Mouse (Mus musculus): ENCODE data around the gene Snx11. TPM values are rescaled to one million over a fixed set of nuclear protein-coding genes. Genes with fewer than 3 reads are reported as not detected.

Snx11 gene
- polyA plus RNA-seq, 1 experiment from 2014 or later: 7.0 TPM

DNA sequence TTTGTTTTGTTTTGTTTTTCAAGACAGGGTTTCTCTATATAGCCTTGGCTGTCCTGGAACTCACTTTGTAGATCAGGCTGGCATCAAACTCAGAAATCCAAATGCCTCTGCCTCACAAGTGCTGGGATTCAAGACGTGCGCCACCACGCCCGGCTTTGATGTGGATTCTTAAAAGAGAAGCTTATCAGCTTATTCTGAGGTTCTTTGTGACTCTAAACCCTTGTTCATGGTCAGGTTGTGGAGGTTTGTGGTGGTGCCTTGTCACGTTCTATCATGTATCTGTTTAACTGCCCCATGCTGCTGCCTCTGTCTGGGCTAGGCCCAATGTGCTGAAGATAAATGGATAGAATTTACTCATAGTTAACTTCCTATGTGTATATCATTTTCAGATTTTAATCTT is 28.2 kb upstream of the Snx11 start:
- no peaks in the 10 kb centered on the region for H3K27me3 ChIP-seq (ENCODE audit: insufficient read depth, low read length)
- TF ChIP-seq EP300 (IDR thresholded peaks at IDR 0.05; ENCODE audit: low read depth) (no peak), CTCF (IDR thresholded peaks at IDR 0.05; ENCODE audit: low read depth) (no peak)
- no peaks in the 10 kb centered on the region for H3K4me1 ChIP-seq (ENCODE audit: insufficient read depth)
- WGBS (ENCODE audit: insufficient replicate concordance): 78% methylated on average over 5 of the region's 5 CpGs
- ATAC-seq (no peak), DNase-seq (no peak)
- peaks cover 73% of the 10 kb centered on the region for H3K36me3 ChIP-seq (replicated peaks; ENCODE audit: insufficient read depth, low read length)
- H3K4me2 ChIP-seq (ENCODE audit: low read depth, low read length): no peak overlapping the region
- H3K27ac ChIP-seq (ENCODE audit: low read depth): no peak overlapping the region
- no peak overlapping the region for H3K4me3 ChIP-seq (ENCODE audit: low read depth, low read length)
- no peak overlapping the region for H3K9ac ChIP-seq (replicated peaks)
- H3K9me3 ChIP-seq (ENCODE audit: low read length): no peaks in the 10 kb centered on the region

DNA sequence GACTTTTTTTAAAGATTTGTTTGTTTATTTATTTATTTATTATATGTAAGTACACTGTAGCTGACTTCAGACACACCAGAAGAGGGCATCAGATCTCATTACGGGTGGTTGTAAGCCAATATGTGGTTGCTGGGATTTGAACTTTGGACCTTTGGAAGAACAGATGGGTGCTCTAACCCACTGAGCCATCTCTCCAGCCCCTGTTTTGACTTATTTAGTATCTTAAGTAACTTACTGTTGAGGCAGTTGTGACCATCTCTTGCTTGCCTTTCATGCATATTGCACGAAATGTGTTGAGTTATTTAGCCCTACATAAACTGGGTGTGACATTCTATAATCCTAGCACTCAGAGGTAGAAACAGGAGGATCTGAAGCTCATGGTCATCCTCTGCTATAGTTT is 22.2 kb upstream of the Snx11 start:
- 84% methylated on average over 2 of the region's 2 CpGs for WGBS (ENCODE audit: insufficient replicate concordance)
- Histone ChIP-seq H3K9ac (replicated peaks) (no peak overlapping the region), H3K4me2 (ENCODE audit: low read depth, low read length) (no peak overlapping the region), H3K36me3 (replicated peaks; ENCODE audit: insufficient read depth, low read length) (peaks cover 43% of the 10 kb centered on the region), H3K4me1 (ENCODE audit: insufficient read depth) (peaks cover 4% of the 10 kb centered on the region; the same call in 1 of the 2 replicates), H3K4me3 (ENCODE audit: low read depth, low read length) (no peak overlapping the region), H3K27ac (ENCODE audit: low read depth) (no peak overlapping the region), H3K27me3 (ENCODE audit: insufficient read depth, low read length) (no peaks in the 10 kb centered on the region), H3K9me3 (ENCODE audit: low read length) (no peaks in the 10 kb centered on the region)
- DNase-seq (no peak), ATAC-seq (no peak)
- no peak for TF ChIP-seq CTCF (IDR thresholded peaks at IDR 0.05; ENCODE audit: low read depth)

DNA sequence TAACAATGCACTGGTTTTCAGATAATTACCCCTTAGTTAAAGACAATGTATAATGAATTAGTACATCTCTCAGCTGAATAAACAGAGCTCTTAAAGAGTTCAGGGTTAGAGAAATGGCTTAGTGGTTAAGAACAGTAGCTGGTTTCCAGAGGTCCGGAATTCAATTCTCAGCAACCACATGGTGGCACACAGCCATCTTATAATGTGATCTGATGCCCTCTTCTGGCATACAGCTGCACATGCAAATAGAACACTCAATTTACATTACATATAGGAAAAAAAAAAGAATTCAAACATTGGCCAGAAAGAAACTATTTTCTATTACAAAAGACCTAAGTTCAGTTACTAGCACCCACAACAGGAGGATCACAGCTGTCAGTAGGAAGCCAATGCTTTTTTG is 19.2 kb upstream of the Snx11 start:
- Histone ChIP-seq H3K9me3 (ENCODE audit: low read length) (no peaks in the 10 kb centered on the region), H3K4me2 (ENCODE audit: low read depth, low read length) (no peak overlapping the region), H3K4me1 (ENCODE audit: insufficient read depth) (peaks cover 4% of the 10 kb centered on the region; the same call in 1 of the 2 replicates), H3K4me3 (ENCODE audit: low read depth, low read length) (no peak overlapping the region), H3K9ac (replicated peaks) (no peak overlapping the region), H3K27ac (ENCODE audit: low read depth) (no peak overlapping the region), H3K27me3 (ENCODE audit: insufficient read depth, low read length) (no peaks in the 10 kb centered on the region), H3K36me3 (replicated peaks; ENCODE audit: insufficient read depth, low read length) (peaks cover 17% of the 10 kb centered on the region)
- TF ChIP-seq CTCF (IDR thresholded peaks at IDR 0.05; ENCODE audit: low read depth) (peak; percentile 56), EP300 (IDR thresholded peaks at IDR 0.05; ENCODE audit: low read depth) (no peak)
- WGBS (ENCODE audit: insufficient replicate concordance): 71% methylated on average over 1 of the region's 1 CpGs
- DNase-seq (no peak), ATAC-seq (no peak)

DNA sequence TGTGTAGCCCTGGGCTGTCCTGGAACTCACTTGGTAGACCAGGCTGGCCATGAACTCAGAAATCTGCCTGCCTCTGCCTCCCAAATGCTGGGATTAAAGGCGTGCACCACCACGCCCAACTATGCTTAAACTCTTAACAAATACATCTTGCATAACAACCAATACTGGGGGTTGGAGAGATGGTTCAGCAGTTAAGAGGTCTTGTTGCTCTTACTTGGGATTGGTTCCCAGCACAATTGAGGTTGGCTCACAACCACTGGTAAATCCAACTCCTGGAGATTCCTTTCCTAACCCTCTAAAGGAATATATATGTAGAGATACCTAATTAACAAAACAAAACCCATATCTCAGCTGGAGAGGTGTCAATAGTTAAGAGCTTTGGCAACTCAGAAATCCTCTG is 18.7 kb upstream of the Snx11 start:
- no peak overlapping the region for H3K27ac ChIP-seq (ENCODE audit: low read depth)
- peaks cover 13% of the 10 kb centered on the region for H3K36me3 ChIP-seq (replicated peaks; ENCODE audit: insufficient read depth, low read length)
- no peak overlapping the region for H3K9ac ChIP-seq (replicated peaks)
- ATAC-seq (no peak), DNase-seq (no peak)
- H3K9me3 ChIP-seq (ENCODE audit: low read length): no peaks in the 10 kb centered on the region
- H3K4me3 ChIP-seq (ENCODE audit: low read depth, low read length): no peak overlapping the region
- TF ChIP-seq EP300 (IDR thresholded peaks at IDR 0.05; ENCODE audit: low read depth): no peak
- TF ChIP-seq CTCF (IDR thresholded peaks at IDR 0.05; ENCODE audit: low read depth): no peak
- peaks cover 4% of the 10 kb centered on the region; the same call in 1 of the 2 replicates for H3K4me1 ChIP-seq (ENCODE audit: insufficient read depth)
- 80% methylated on average over 2 of the region's 2 CpGs for WGBS (ENCODE audit: insufficient replicate concordance)
- H3K27me3 ChIP-seq (ENCODE audit: insufficient read depth, low read length): no peaks in the 10 kb centered on the region
- no peak overlapping the region for H3K4me2 ChIP-seq (ENCODE audit: low read depth, low read length)

DNA sequence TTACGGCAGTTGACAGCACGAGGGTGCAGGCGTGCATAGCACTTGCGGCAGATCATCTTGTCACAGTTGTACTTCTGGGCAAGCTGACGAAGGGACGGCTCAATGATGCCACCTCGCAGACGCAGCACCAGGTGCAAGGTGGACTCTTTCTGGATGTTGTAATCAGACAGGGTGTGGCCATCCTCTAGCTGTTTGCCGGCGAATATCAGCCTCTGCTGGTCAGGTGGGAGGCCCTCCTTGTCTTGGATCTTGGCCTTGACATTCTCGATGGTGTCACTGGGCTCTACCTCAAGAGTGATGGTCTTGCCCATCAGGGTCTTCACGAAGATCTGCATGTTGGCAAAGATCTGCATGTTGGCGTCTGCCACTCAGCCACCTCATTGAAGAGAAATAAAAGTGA is 18.1 kb upstream of the Snx11 start:
- no peaks in the 10 kb centered on the region for H3K9me3 ChIP-seq (ENCODE audit: low read length)
- H3K36me3 ChIP-seq (replicated peaks; ENCODE audit: insufficient read depth, low read length): peaks cover 8% of the 10 kb centered on the region; the same call in 1 of the 2 replicates
- TF ChIP-seq CTCF (IDR thresholded peaks at IDR 0.05; ENCODE audit: low read depth) (no peak), EP300 (IDR thresholded peaks at IDR 0.05; ENCODE audit: low read depth) (no peak)
- no peak overlapping the region for H3K4me2 ChIP-seq (ENCODE audit: low read depth, low read length)
- ATAC-seq (no peak), DNase-seq (no peak)
- H3K4me1 ChIP-seq (ENCODE audit: insufficient read depth): peaks cover 7% of the 10 kb centered on the region; the same call in 1 of the 2 replicates
- WGBS (ENCODE audit: insufficient replicate concordance): 82% methylated on average over 13 of the region's 13 CpGs
- no peak overlapping the region for H3K27ac ChIP-seq (ENCODE audit: low read depth)
- no peaks in the 10 kb centered on the region for H3K27me3 ChIP-seq (ENCODE audit: insufficient read depth, low read length)
- H3K4me3 ChIP-seq (ENCODE audit: low read depth, low read length): no peak overlapping the region
- H3K9ac ChIP-seq (replicated peaks): no peak overlapping the region

DNA sequence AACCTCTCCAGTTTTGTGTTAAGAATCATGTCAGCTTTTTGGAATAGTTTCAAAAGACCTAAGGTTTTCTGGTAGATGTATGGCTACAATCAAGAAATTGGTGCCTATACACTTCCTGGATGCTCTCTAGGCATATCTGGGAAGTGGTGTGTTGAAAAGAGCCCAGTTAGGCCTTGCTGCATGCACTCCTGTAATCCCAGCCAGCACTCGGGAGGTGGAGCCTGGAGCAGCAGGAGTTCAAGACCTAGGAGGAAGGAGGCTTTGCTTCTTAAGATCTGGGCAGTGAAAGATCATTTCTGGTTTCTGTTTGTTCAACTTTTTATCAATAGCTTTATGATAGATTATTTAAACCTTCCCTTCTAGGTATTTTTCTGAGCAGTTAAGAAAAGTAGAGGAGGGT is 13.3 kb upstream of the Snx11 start:
- no peaks in the 10 kb centered on the region for H3K27me3 ChIP-seq (ENCODE audit: insufficient read depth, low read length)
- no peak overlapping the region for H3K27ac ChIP-seq (ENCODE audit: low read depth)
- 26% methylated on average over 1 of the region's 1 CpGs for WGBS (ENCODE audit: insufficient replicate concordance)
- H3K4me2 ChIP-seq (ENCODE audit: low read depth, low read length): peak overlapping the region; percentile 83
- ATAC-seq (no peak), DNase-seq (no peak)
- TF ChIP-seq CTCF (IDR thresholded peaks at IDR 0.05; ENCODE audit: low read depth): no peak
- TF ChIP-seq EP300 (IDR thresholded peaks at IDR 0.05; ENCODE audit: low read depth): no peak
- H3K9ac ChIP-seq (replicated peaks): no peak overlapping the region; the same call in 1 of the 2 replicates
- no peaks in the 10 kb centered on the region; the same call in 1 of the 2 replicates for H3K36me3 ChIP-seq (replicated peaks; ENCODE audit: insufficient read depth, low read length)
- H3K4me3 ChIP-seq (ENCODE audit: low read depth, low read length): no peak overlapping the region
- peaks cover 16% of the 10 kb centered on the region; the same call in 1 of the 2 replicates for H3K4me1 ChIP-seq (ENCODE audit: insufficient read depth)
- no peaks in the 10 kb centered on the region for H3K9me3 ChIP-seq (ENCODE audit: low read length)

DNA sequence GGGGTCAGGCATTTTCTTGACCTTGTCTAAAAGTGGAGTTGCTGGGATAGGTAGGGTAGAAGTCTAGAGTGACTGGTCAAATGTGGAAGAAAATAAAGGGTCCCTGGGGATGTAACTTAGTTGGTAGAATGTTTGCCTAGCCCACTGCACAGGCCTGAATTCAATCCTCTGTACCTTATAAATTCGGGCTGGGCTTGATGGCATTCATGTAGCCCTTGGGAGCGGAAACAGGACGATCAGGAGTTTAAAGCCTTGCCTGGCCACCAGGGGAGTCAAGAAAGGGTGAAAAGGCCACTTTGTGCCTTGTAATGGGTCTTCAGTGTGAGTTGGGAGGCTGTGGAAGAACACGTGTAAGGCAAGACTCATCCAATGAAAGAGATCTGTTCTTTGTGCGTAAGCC is 12.6 kb upstream of the Snx11 start:
- WGBS (ENCODE audit: insufficient replicate concordance): 10% methylated on average over 5 of the region's 5 CpGs
- DNase-seq (no peak), ATAC-seq (no peak)
- no peaks in the 10 kb centered on the region for H3K27me3 ChIP-seq (ENCODE audit: insufficient read depth, low read length)
- H3K4me3 ChIP-seq (ENCODE audit: low read depth, low read length): peak overlapping the region; percentile 91
- no peaks in the 10 kb centered on the region; the same call in 1 of the 2 replicates for H3K36me3 ChIP-seq (replicated peaks; ENCODE audit: insufficient read depth, low read length)
- peak overlapping the region; percentile 87 for H3K9ac ChIP-seq (replicated peaks)
- no peak for TF ChIP-seq EP300 (IDR thresholded peaks at IDR 0.05; ENCODE audit: low read depth)
- peak; percentile 30 for TF ChIP-seq CTCF (IDR thresholded peaks at IDR 0.05; ENCODE audit: low read depth)
- H3K4me2 ChIP-seq (ENCODE audit: low read depth, low read length): peak overlapping the region; percentile 83
- peaks cover 12% of the 10 kb centered on the region; the same call in 1 of the 2 replicates for H3K4me1 ChIP-seq (ENCODE audit: insufficient read depth)
- H3K9me3 ChIP-seq (ENCODE audit: low read length): no peaks in the 10 kb centered on the region
- H3K27ac ChIP-seq (ENCODE audit: low read depth): peak overlapping the region; percentile 94; the same call in 1 of the 2 replicates
